Mouse (Mus musculus) limb, embryonic 15.5 days (tissue): ENCODE measurements around the gene Ccdc102a. TPM values are rescaled to one million over a fixed set of nuclear protein-coding genes. Genes with fewer than 3 reads are reported as not detected.

Source experiments
- ATAC-seq: fragments of 200-750 bp; cut with Nextera tagmentation; 2 replicates; pipeline ENCODE4 v1.8.0; 2017; ENCODE audit warnings: low read depth, moderate TSS enrichment; ENCODE audit not compliant: insufficient number of reproducible peaks, low FRiP score, low TSS enrichment
- H3K27ac ChIP-seq: fragments of 300-500 bp; sonication (generic); 2 replicates; pipeline ENCODE4 v1.5.1; 2015; ENCODE audit warnings: moderate library complexity, mild to moderate bottlenecking, inconsistent platforms
- H3K27me3 ChIP-seq: fragments of 300-500 bp; sonication (generic); 2 replicates; pipeline ENCODE4 v1.6.1; 2015; ENCODE audit warnings: inconsistent platforms
- H3K36me3 ChIP-seq: fragments of 300-500 bp; sonication (generic); 2 replicates; pipeline ENCODE4 v1.6.1; 2015; ENCODE audit warnings: inconsistent platforms
- H3K4me1 ChIP-seq: fragments of 300-500 bp; sonication (generic); 2 replicates; pipeline ENCODE4 v1.6.1; 2015; ENCODE audit warnings: inconsistent platforms
- H3K4me2 ChIP-seq: fragments of 300-500 bp; sonication (generic); 2 replicates; pipeline ENCODE4 v1.6.1; 2015; ENCODE audit warnings: mild to moderate bottlenecking, inconsistent platforms
- H3K4me3 ChIP-seq: fragments of 300-500 bp; sonication (generic); 2 replicates; pipeline ENCODE4 v1.5.1; 2015; ENCODE audit warnings: mild to moderate bottlenecking, inconsistent platforms
- H3K9ac ChIP-seq: fragments of 300-500 bp; sonication (generic); 2 replicates; pipeline ENCODE4 v1.6.1; 2015; ENCODE audit warnings: inconsistent platforms
- H3K9me3 ChIP-seq: fragments of 300-500 bp; sonication (generic); 2 replicates; pipeline ENCODE4 v1.6.1; 2016; ENCODE audit warnings: inconsistent platforms
- WGBS: fragments of 180-500 bp; shearing (Covaris S2); methylation state at CpG from one replicate; pipeline ENCODE4 v1.1.7; 2015; 5-methylcytosine and 5-hydroxymethylcytosine counted together
- polyA plus RNA-seq: library from polyadenylated mRNA; unstranded; fragments of >200 nt; fragmentation: Nextera tagmentation; extraction: Ambion mirVana; gene quantifications from 2 replicates; pipeline ENCODE4 v1.2.1, GENCODE M21; 2015

The Ccdc102a gene
- 39.5 and 41.8 TPM in 2 replicates for polyA plus RNA-seq

GRCm38 (mm10) chr8:94917851-94918495, at the start of gene Ccdc102a:
Ccdc102a (minus strand) TSS chr8:94918098.
- Histone ChIP-seq H3K36me3 (peaks cover 4% of the 10 kb centered on the region; the same call in 1 of the 2 replicates), H3K27ac (peak within 1 kb of the TSS; percentile 94), H3K4me1 (peaks cover 53% of the 10 kb centered on the region), H3K4me3 (peak within 1 kb of the TSS; percentile 87), H3K27me3 (peaks cover 5% of the 10 kb centered on the region), H3K9me3 (no peaks in the 10 kb centered on the region), H3K9ac (peak within 1 kb of the TSS; percentile 68), H3K4me2 (peak within 1 kb of the TSS; percentile 80)
- peak; percentile 53; the same call in 1 of the 2 replicates for ATAC-seq
- WGBS: 3% methylated on average over 36 of the region's 51 CpGs

- Histone ChIP-seq H3K9ac (no peak overlapping the region), H3K36me3 (no peaks in the 10 kb centered on the region), H3K27me3 (no peaks in the 10 kb centered on the region), H3K9me3 (no peaks in the 10 kb centered on the region), H3K27ac (no peak overlapping the region), H3K4me1 (no peaks in the 10 kb centered on the region), H3K4me3 (no peak overlapping the region), H3K4me2 (no peak overlapping the region)
- no peak for ATAC-seq
- WGBS: 66% methylated on average over 3 of the region's 3 CpGs
Measured at GRCm38 (mm10) chr8:94967554-94967953, 49.7 kb upstream of the Ccdc102a start.

DNA sequence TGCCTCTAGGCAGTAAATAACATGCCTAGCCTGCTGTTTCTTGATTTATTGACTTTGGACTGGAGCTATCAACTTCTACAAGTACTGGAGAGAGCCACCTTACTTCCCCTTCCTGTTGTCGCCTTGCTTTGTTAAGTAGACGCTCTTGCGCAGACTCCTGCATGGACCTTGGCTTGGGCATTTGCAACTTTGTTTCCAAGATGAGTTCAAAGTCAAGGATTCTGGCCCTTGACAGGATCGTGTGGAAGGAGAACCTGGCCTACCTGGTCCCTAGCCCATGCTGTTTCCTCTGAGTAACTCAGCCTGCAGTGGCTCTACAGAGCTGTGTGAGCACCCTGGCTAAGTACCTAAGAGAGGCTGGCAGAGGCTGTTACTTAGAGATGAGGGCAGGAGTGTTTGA, 49.2 kb upstream of the Ccdc102a start:
- H3K27me3 ChIP-seq: no peaks in the 10 kb centered on the region
- H3K4me1 ChIP-seq: no peaks in the 10 kb centered on the region
- no peak overlapping the region for H3K4me2 ChIP-seq
- no peaks in the 10 kb centered on the region for H3K36me3 ChIP-seq
- no peak for ATAC-seq
- no peaks in the 10 kb centered on the region for H3K9me3 ChIP-seq
- H3K9ac ChIP-seq: no peak overlapping the region
- H3K4me3 ChIP-seq: no peak overlapping the region
- 71% methylated on average over 4 of the region's 4 CpGs for WGBS
- no peak overlapping the region for H3K27ac ChIP-seq

DNA sequence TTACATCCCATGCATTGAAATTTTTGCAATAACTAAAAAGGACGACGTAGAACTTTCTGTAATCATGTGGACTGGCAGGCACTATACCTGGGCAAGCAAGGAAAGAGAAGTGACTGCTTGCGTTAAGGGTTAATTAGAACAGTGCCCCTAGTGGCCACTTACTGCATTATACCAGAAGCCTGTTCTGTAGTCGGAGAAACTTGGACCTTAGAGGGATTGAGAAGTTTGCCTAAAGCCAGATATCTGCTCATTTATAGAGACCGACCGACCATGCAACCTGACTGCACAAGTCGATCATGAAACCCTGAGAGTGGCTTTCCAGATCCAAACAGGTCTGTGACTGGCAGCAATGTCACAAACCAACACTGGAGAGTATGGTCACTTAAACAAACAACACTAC, 48.7 kb upstream of the Ccdc102a start:
- ATAC-seq: no peak
- H3K4me2 ChIP-seq: no peak overlapping the region
- no peak overlapping the region for H3K27ac ChIP-seq
- no peaks in the 10 kb centered on the region for H3K9me3 ChIP-seq
- H3K9ac ChIP-seq: no peak overlapping the region
- WGBS: 14% methylated on average over 7 of the region's 7 CpGs
- no peaks in the 10 kb centered on the region for H3K27me3 ChIP-seq
- H3K4me1 ChIP-seq: 0 out of 2 replicates have a peak, but pooled peaks cover 3% of the 10 kb centered on the region
- H3K4me3 ChIP-seq: no peak overlapping the region
- H3K36me3 ChIP-seq: no peaks in the 10 kb centered on the region

GRCm38 (mm10) chr8:94964828-94965227, 46.9 kb upstream of the Ccdc102a start:
- ATAC-seq: no peak
- H3K36me3 ChIP-seq: no peaks in the 10 kb centered on the region
- 52% methylated on average over 10 of the region's 10 CpGs for WGBS

DNA sequence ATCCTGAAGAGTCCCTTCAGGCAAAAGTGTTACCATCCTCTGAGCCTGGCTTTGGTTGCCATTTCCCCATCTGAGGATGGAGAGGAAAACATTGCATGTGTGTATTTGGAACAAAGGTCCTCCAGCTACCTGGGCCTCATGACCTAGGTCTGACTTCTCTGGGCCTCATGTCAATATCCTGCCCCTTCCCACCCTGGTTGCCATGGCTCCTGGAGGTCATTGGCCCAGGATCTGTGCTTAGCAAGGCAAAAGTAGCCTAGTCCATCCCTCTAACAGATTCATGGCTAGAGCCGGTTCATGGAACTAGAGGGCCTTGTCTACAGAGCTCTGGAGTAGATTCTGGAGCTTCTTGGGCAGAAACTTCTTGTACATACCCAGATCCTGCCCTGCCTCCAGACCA, 44.3 kb upstream of the Ccdc102a start:
- Histone ChIP-seq H3K4me2 (no peak overlapping the region), H3K4me3 (no peak overlapping the region), H3K27ac (no peak overlapping the region), H3K9me3 (no peaks in the 10 kb centered on the region), H3K36me3 (no peaks in the 10 kb centered on the region), H3K27me3 (no peaks in the 10 kb centered on the region), H3K9ac (no peak overlapping the region), H3K4me1 (0 out of 2 replicates have a peak, but pooled peaks cover 3% of the 10 kb centered on the region)
- WGBS: 67% methylated on average over 1 of the region's 1 CpGs
- ATAC-seq: no peak

More at GRCm38 (mm10) chr8:94964828-94965227, 46.9 kb upstream of the Ccdc102a start:
- no peak overlapping the region for H3K27ac ChIP-seq
- no peak overlapping the region for H3K4me2 ChIP-seq
- no peak overlapping the region for H3K9ac ChIP-seq
- no peak overlapping the region for H3K4me3 ChIP-seq
- H3K4me1 ChIP-seq: 0 out of 2 replicates have a peak, but pooled peaks cover 3% of the 10 kb centered on the region
- no peaks in the 10 kb centered on the region for H3K27me3 ChIP-seq
- H3K9me3 ChIP-seq: no peaks in the 10 kb centered on the region

GRCm38 (mm10) chr8:94956078-94956574, 38.2 kb upstream of the Ccdc102a start:
- Histone ChIP-seq H3K4me1 (peaks cover 4% of the 10 kb centered on the region; the same call in 1 of the 2 replicates), H3K4me3 (no peak overlapping the region), H3K4me2 (no peak overlapping the region), H3K27ac (no peak overlapping the region), H3K36me3 (no peaks in the 10 kb centered on the region), H3K27me3 (no peaks in the 10 kb centered on the region), H3K9me3 (no peaks in the 10 kb centered on the region), H3K9ac (no peak overlapping the region)
- 76% methylated on average over 1 of the region's 1 CpGs for WGBS
- ATAC-seq: no peak

GRCm38 (mm10) chr8:94954921-94955758, 37.2 kb upstream of the Ccdc102a start:
- ATAC-seq: no peak
- H3K36me3 ChIP-seq: no peaks in the 10 kb centered on the region
- H3K27ac ChIP-seq: no peak overlapping the region
- peaks cover 4% of the 10 kb centered on the region; the same call in 1 of the 2 replicates for H3K4me1 ChIP-seq
- H3K27me3 ChIP-seq: no peaks in the 10 kb centered on the region
- WGBS: 27% methylated on average over 9 of the region's 9 CpGs
- no peak overlapping the region for H3K9ac ChIP-seq
- no peak overlapping the region for H3K4me3 ChIP-seq
- H3K4me2 ChIP-seq: no peak overlapping the region
- H3K9me3 ChIP-seq: no peaks in the 10 kb centered on the region

- no peak overlapping the region for H3K4me2 ChIP-seq
- no peaks in the 10 kb centered on the region for H3K36me3 ChIP-seq
- H3K9me3 ChIP-seq: no peaks in the 10 kb centered on the region
- no peak overlapping the region for H3K27ac ChIP-seq
- no peak overlapping the region for H3K4me3 ChIP-seq
- no peak overlapping the region for H3K9ac ChIP-seq
- no peaks in the 10 kb centered on the region for H3K27me3 ChIP-seq
- H3K4me1 ChIP-seq: peaks cover 4% of the 10 kb centered on the region; the same call in 1 of the 2 replicates
- no peak for ATAC-seq
- 58% methylated on average over 7 of the region's 7 CpGs for WGBS
Measured at GRCm38 (mm10) chr8:94954368-94954737, 36.5 kb upstream of the Ccdc102a start.

DNA sequence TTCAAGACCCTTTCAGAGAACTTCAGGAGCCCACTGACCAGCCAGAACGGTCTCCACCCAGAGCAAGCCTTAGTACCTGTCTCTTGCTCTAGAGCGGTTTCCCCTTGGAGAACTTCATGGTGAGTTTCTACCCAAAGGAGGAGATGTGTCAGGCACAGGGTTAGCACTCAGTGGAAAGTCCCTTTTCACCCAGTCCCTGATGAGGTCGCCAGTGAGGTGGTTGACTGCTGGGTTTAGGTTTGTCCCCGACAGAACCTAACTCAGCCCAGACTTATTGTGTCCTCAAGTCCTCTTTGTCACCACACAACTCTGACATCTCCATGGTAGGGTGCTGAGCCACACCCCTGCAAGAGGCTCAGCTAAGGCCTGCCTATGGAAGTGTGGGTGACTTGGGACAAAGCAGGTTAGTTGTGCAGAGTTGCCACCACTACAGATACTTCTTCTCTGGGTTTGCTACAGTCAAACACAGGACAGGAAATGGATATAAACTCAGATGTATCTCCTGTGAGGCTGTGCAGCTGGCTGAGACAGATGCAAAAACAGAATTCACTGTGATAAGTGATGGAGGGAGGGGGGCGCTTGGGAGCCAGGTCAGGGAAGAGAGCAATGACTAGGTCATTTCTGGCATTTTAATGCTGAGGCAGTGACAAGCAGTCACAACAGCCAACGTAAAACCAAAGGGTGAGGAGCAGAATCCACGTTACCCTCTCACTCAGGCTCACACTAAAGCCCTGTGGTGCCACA, 35.9 kb upstream of the Ccdc102a start:
- no peaks in the 10 kb centered on the region for H3K36me3 ChIP-seq
- no peak overlapping the region for H3K9ac ChIP-seq
- WGBS: 65% methylated on average over 7 of the region's 7 CpGs
- H3K4me1 ChIP-seq: peaks cover 4% of the 10 kb centered on the region; the same call in 1 of the 2 replicates
- H3K27me3 ChIP-seq: no peaks in the 10 kb centered on the region
- no peaks in the 10 kb centered on the region for H3K9me3 ChIP-seq
- H3K27ac ChIP-seq: no peak overlapping the region
- ATAC-seq: no peak
- H3K4me2 ChIP-seq: no peak overlapping the region
- no peak overlapping the region for H3K4me3 ChIP-seq

- H3K4me3 ChIP-seq: no peak overlapping the region
- H3K27ac ChIP-seq: no peak overlapping the region
- no peak overlapping the region for H3K9ac ChIP-seq
- ATAC-seq: no peak
- peaks cover 4% of the 10 kb centered on the region; the same call in 1 of the 2 replicates for H3K4me1 ChIP-seq
- H3K36me3 ChIP-seq: no peaks in the 10 kb centered on the region
- H3K9me3 ChIP-seq: no peaks in the 10 kb centered on the region
- H3K27me3 ChIP-seq: no peaks in the 10 kb centered on the region
- H3K4me2 ChIP-seq: no peak overlapping the region
- 70% methylated on average over 5 of the region's 5 CpGs for WGBS
Measured at GRCm38 (mm10) chr8:94952086-94952485, 34.2 kb upstream of the Ccdc102a start.
